ENCODE assay signal across 10 mouse cellular contexts in genomic region chr11:78360789-78361131, GRCm38 (mm10). TPM values are rescaled to one million over a fixed set of nuclear protein-coding genes. Genes with fewer than 3 reads are reported as not detected.
DNase-seq lines count a peak whose midpoint lies in the region; ATAC-seq and TF ChIP-seq lines count a peak whose summit lies in the region.
"Had no signal": no experiment of that assay in that cellular context is flagged by ENCODE, and none has a peak within 500 bp of the region (broad histone marks: within the 10 kb centered on the region; RNA-seq: fewer than 3 reads in every experiment).

No protein-coding gene starts in this region.

- H3K27me3 ChIP-seq in liver, embryonic 12.5 days (replicated peaks), result peaks cover 6% of the 10 kb centered on the region; the same call in 1 of the 2 replicates
- no peaks in the 10 kb centered on the region for H3K27me3 ChIP-seq in embryonic facial prominence, embryonic 12.5 days
- no peaks in the 10 kb centered on the region for H3K27me3 ChIP-seq in hindbrain, postnatal 0 days (ENCODE audit: insufficient read depth, low read length)
- H3K27me3 ChIP-seq in midbrain, postnatal 0 days (ENCODE audit: insufficient read depth, low read length), result no peaks in the 10 kb centered on the region

- H3K4me3 ChIP-seq in liver, embryonic 12.5 days, result peak overlapping the region; percentile 57; the same call in 1 of the 2 replicates
- no peak overlapping the region for H3K4me3 ChIP-seq in embryonic facial prominence, embryonic 12.5 days
- no peak overlapping the region for H3K4me3 ChIP-seq in hindbrain, postnatal 0 days (ENCODE audit: low read length)
- no peak overlapping the region for H3K4me3 ChIP-seq in midbrain, postnatal 0 days (ENCODE audit: low read depth, low read length)

- no peak for DNase-seq in liver
- no peak for DNase-seq in hindbrain, postnatal 0 days (ENCODE audit: low spot score)
- DNase-seq in midbrain, postnatal 0 days (ENCODE audit: low spot score), result no peak
- no peak for DNase-seq in adipocyte (ENCODE audit: low spot score)
- no peak for DNase-seq in ovary, postnatal 10 days (ENCODE audit: low spot score)
- no peak for DNase-seq in left cerebral cortex, postnatal 4 days

- H3K36me3 ChIP-seq in liver, embryonic 12.5 days, result no peaks in the 10 kb centered on the region
- H3K36me3 ChIP-seq in embryonic facial prominence, embryonic 12.5 days, result no peaks in the 10 kb centered on the region
- no peaks in the 10 kb centered on the region for H3K36me3 ChIP-seq in hindbrain, postnatal 0 days (ENCODE audit: insufficient read depth, low read length)
- no peaks in the 10 kb centered on the region for H3K36me3 ChIP-seq in midbrain, postnatal 0 days (ENCODE audit: insufficient read depth, low read length)

- peak; percentile 14; the same call in 1 of the 2 replicates for ATAC-seq in liver, embryonic 12.5 days
- peak; percentile 45; the same call in 1 of the 2 replicates for ATAC-seq in embryonic facial prominence, embryonic 12.5 days (ENCODE audit: insufficient number of reproducible peaks, insufficient read depth, low FRiP score, low TSS enrichment)
- ATAC-seq in hindbrain, postnatal 0 days, result peak; percentile 41
- no peak for ATAC-seq in midbrain, postnatal 0 days (ENCODE audit: low FRiP score)

- H3K4me1 ChIP-seq in liver, embryonic 12.5 days, result peaks cover 13% of the 10 kb centered on the region; the same call in 1 of the 2 replicates
- no peaks in the 10 kb centered on the region for H3K4me1 ChIP-seq in embryonic facial prominence, embryonic 12.5 days
- H3K4me1 ChIP-seq in hindbrain, postnatal 0 days (ENCODE audit: insufficient read depth, low read length), result no peaks in the 10 kb centered on the region
- no peaks in the 10 kb centered on the region for H3K4me1 ChIP-seq in midbrain, postnatal 0 days (ENCODE audit: insufficient read depth, low read length)

- no peak for TF ChIP-seq CTCF in hindbrain, postnatal 0 days (IDR thresholded peaks at IDR 0.05; ENCODE audit: low read depth)
- TF ChIP-seq CTCF in midbrain, postnatal 0 days (IDR thresholded peaks at IDR 0.05), result no peak

- H3K9me3 ChIP-seq in liver, embryonic 12.5 days (replicated peaks), result no peaks in the 10 kb centered on the region
- H3K9me3 ChIP-seq in embryonic facial prominence, embryonic 12.5 days, result no peaks in the 10 kb centered on the region
- no peaks in the 10 kb centered on the region for H3K9me3 ChIP-seq in hindbrain, postnatal 0 days (ENCODE audit: low read length)
- H3K9me3 ChIP-seq in midbrain, postnatal 0 days (ENCODE audit: low read length), result no peaks in the 10 kb centered on the region

- H3K27ac ChIP-seq in liver, embryonic 12.5 days, result no peak overlapping the region
- H3K27ac ChIP-seq in embryonic facial prominence, embryonic 12.5 days, result no peak overlapping the region
- H3K27ac ChIP-seq in hindbrain, postnatal 0 days, result no peak overlapping the region
- H3K27ac ChIP-seq in midbrain, postnatal 0 days (ENCODE audit: low read depth, low read length), result no peak overlapping the region

- H3K9ac ChIP-seq in liver, embryonic 12.5 days, result no peak overlapping the region
- H3K9ac ChIP-seq in embryonic facial prominence, embryonic 12.5 days, result no peak overlapping the region
- H3K9ac ChIP-seq in hindbrain, postnatal 0 days (replicated peaks; ENCODE audit: low read length), result no peak overlapping the region
- H3K9ac ChIP-seq in midbrain, postnatal 0 days (replicated peaks; ENCODE audit: low read length, poor library complexity, severe bottlenecking), result no peak overlapping the region

- peak overlapping the region; percentile 72 for H3K4me2 ChIP-seq in liver, embryonic 12.5 days
- H3K4me2 ChIP-seq in embryonic facial prominence, embryonic 12.5 days (replicated peaks), result no peak overlapping the region
- no peak overlapping the region for H3K4me2 ChIP-seq in hindbrain, postnatal 0 days (ENCODE audit: low read depth, low read length)
- peak overlapping the region; percentile 33; the same call in 1 of the 2 replicates for H3K4me2 ChIP-seq in midbrain, postnatal 0 days (ENCODE audit: low read depth, low read length, poor library complexity, severe bottlenecking)

- intact Hi-C loops in left cerebral cortex, postnatal 4 days (cut with DNase I), result loop anchor here (5.0 kb wide), 1 partner anchor 37 kb away; no protein-coding TSS in a partner anchor

- WGBS in liver, embryonic 12.5 days (ENCODE audit: insufficient replicate concordance), result 59% methylated on average over 2 of the region's 2 CpGs
- WGBS in embryonic facial prominence, embryonic 12.5 days, result 49% methylated on average over 2 of the region's 2 CpGs
- 68% methylated on average over 2 of the region's 2 CpGs for WGBS in hindbrain, postnatal 0 days
- 60% methylated on average over 2 of the region's 2 CpGs for WGBS in midbrain, postnatal 0 days

RNA-seq across cellular contexts. Expression of gene Unc119, which starts 17.5 kb away (rescaled TPM):
- 46.5 and 50.4 TPM in 2 replicates for polyA plus RNA-seq in liver, embryonic 12.5 days (2016; fragmentation: Nextera tagmentation; extraction: Ambion mirVana)
- 93.2 and 99.5 TPM in 2 replicates for polyA plus RNA-seq in embryonic facial prominence, embryonic 12.5 days (2016; fragmentation: Nextera tagmentation; extraction: Ambion mirVana)
- total RNA-seq in hindbrain, postnatal 0 days (2014; rRNA removed), result 125 and 154 TPM in 2 replicates
- polyA plus RNA-seq in hindbrain, postnatal 0 days (2015; fragmentation: Nextera tagmentation; extraction: Ambion mirVana), result 76.2 and 82.0 TPM in 2 replicates
- 93.5 and 141 TPM in 2 replicates for total RNA-seq in midbrain, postnatal 0 days (2014; rRNA removed)
- 79.6 and 83.4 TPM in 2 replicates for polyA plus RNA-seq in midbrain, postnatal 0 days (2015; fragmentation: Nextera tagmentation; extraction: Ambion mirVana)
- total RNA-seq in left cerebral cortex, postnatal 4 days (2021), result 10 to 100 TPM; 51.8 to 57.5 TPM

RNA-seq across cellular contexts. Expression of gene Foxn1, which starts 25.6 kb away (rescaled TPM):
- polyA plus RNA-seq in liver, embryonic 12.5 days (2016; fragmentation: Nextera tagmentation; extraction: Ambion mirVana), result not detected in 2 replicates
- 0.09 and 0.18 TPM in 2 replicates for polyA plus RNA-seq in embryonic facial prominence, embryonic 12.5 days (2016; fragmentation: Nextera tagmentation; extraction: Ambion mirVana)
- total RNA-seq in hindbrain, postnatal 0 days (2014; rRNA removed), result not detected in 2 replicates
- polyA plus RNA-seq in hindbrain, postnatal 0 days (2015; fragmentation: Nextera tagmentation; extraction: Ambion mirVana), result not detected in 2 replicates
- not detected in 2 replicates for total RNA-seq in midbrain, postnatal 0 days (2014; rRNA removed)
- polyA plus RNA-seq in midbrain, postnatal 0 days (2015; fragmentation: Nextera tagmentation; extraction: Ambion mirVana), result not detected in 2 replicates
- total RNA-seq in left cerebral cortex, postnatal 4 days (2021), result not detected
- total RNA-seq: gastrocnemius, postnatal 25 days; left cerebral cortex, postnatal 36 days had no signal

RNA-seq across cellular contexts. Expression of gene Pigs, which starts 32.5 kb away (rescaled TPM):
- 40.8 and 42.6 TPM in 2 replicates for polyA plus RNA-seq in liver, embryonic 12.5 days (2016; fragmentation: Nextera tagmentation; extraction: Ambion mirVana)
- polyA plus RNA-seq in embryonic facial prominence, embryonic 12.5 days (2016; fragmentation: Nextera tagmentation; extraction: Ambion mirVana), result 71.1 and 74.3 TPM in 2 replicates
- total RNA-seq in hindbrain, postnatal 0 days (2014; rRNA removed), result 88.3 and 89.0 TPM in 2 replicates
- 105 TPM in 2 replicates for polyA plus RNA-seq in hindbrain, postnatal 0 days (2015; fragmentation: Nextera tagmentation; extraction: Ambion mirVana)
- 62.4 and 67.2 TPM in 2 replicates for total RNA-seq in midbrain, postnatal 0 days (2014; rRNA removed)
- polyA plus RNA-seq in midbrain, postnatal 0 days (2015; fragmentation: Nextera tagmentation; extraction: Ambion mirVana), result 82.6 and 91.0 TPM in 2 replicates
- total RNA-seq in left cerebral cortex, postnatal 4 days (2021), result 10 to 100 TPM; 52.9 to 59.9 TPM

RNA-seq across cellular contexts. Expression of gene Aldoc, which starts 38.0 kb away (rescaled TPM):
- 4.7 and 5.1 TPM in 2 replicates for polyA plus RNA-seq in liver, embryonic 12.5 days (2016; fragmentation: Nextera tagmentation; extraction: Ambion mirVana)
- 4.6 and 5.3 TPM in 2 replicates for polyA plus RNA-seq in embryonic facial prominence, embryonic 12.5 days (2016; fragmentation: Nextera tagmentation; extraction: Ambion mirVana)
- total RNA-seq in hindbrain, postnatal 0 days (2014; rRNA removed), result 798 and 822 TPM in 2 replicates
- 693 and 762 TPM in 2 replicates for polyA plus RNA-seq in hindbrain, postnatal 0 days (2015; fragmentation: Nextera tagmentation; extraction: Ambion mirVana)
- 265 and 359 TPM in 2 replicates for total RNA-seq in midbrain, postnatal 0 days (2014; rRNA removed)
- polyA plus RNA-seq in midbrain, postnatal 0 days (2015; fragmentation: Nextera tagmentation; extraction: Ambion mirVana), result 224 and 305 TPM in 2 replicates
- total RNA-seq in left cerebral cortex, postnatal 4 days (2021), result 100 to 1,000 TPM; 109 to 113 TPM

RNA-seq across cellular contexts. Expression of gene Spag5, which starts 59.4 kb away (rescaled TPM):
- 38.6 and 40.0 TPM in 2 replicates for polyA plus RNA-seq in liver, embryonic 12.5 days (2016; fragmentation: Nextera tagmentation; extraction: Ambion mirVana)
- 49.2 and 50.8 TPM in 2 replicates for polyA plus RNA-seq in embryonic facial prominence, embryonic 12.5 days (2016; fragmentation: Nextera tagmentation; extraction: Ambion mirVana)
- 26.7 and 31.4 TPM in 2 replicates for total RNA-seq in hindbrain, postnatal 0 days (2014; rRNA removed)
- polyA plus RNA-seq in hindbrain, postnatal 0 days (2015; fragmentation: Nextera tagmentation; extraction: Ambion mirVana), result 9.1 and 9.9 TPM in 2 replicates
- 3.1 and 3.6 TPM in 2 replicates for total RNA-seq in midbrain, postnatal 0 days (2014; rRNA removed)
- polyA plus RNA-seq in midbrain, postnatal 0 days (2015; fragmentation: Nextera tagmentation; extraction: Ambion mirVana), result 2.2 and 2.4 TPM in 2 replicates
- 1 to 10 TPM; 5.2 to 6.2 TPM for total RNA-seq in left cerebral cortex, postnatal 4 days (2021)

Comparison
In these comparisons a context has a peak if more than half of its experiments do, and no peak if none do; other contexts are left out.
1. H3K4me2 ChIP-seq: peak in liver, embryonic 12.5 days (single experiment) and midbrain, postnatal 0 days (single experiment); none in embryonic facial prominence, embryonic 12.5 days (single experiment) and hindbrain, postnatal 0 days (single experiment).